Mouse (Mus musculus) G1E (cell line): ENCODE measurements at regions not wholly inside any gene's neighbourhood (a gene's known extent, or its start where the extent isn't known, plus 50 kb on each side); places are given as distances from the start of the nearest gene placed in this dataset.

Experiments used
- CTCF ChIP-seq: IDR thresholded peaks from 2 replicates; pipeline ENCODE4 v1.5.1; 2012; ENCODE audit warnings: low read depth, low read length, inconsistent platforms, mixed read lengths
- GATA2 ChIP-seq: IDR thresholded peaks from 2 replicates; pipeline ENCODE4 v1.6.1; 2012; ENCODE audit warnings: low read depth, low read length, inconsistent platforms, borderline replicate concordance
- POLR2AphosphoS5 ChIP-seq: IDR thresholded peaks from 2 replicates; pipeline ENCODE4 v1.6.1; 2012; ENCODE audit warnings: low read depth, low read length, inconsistent platforms; ENCODE audit not compliant: insufficient replicate concordance

DNA sequence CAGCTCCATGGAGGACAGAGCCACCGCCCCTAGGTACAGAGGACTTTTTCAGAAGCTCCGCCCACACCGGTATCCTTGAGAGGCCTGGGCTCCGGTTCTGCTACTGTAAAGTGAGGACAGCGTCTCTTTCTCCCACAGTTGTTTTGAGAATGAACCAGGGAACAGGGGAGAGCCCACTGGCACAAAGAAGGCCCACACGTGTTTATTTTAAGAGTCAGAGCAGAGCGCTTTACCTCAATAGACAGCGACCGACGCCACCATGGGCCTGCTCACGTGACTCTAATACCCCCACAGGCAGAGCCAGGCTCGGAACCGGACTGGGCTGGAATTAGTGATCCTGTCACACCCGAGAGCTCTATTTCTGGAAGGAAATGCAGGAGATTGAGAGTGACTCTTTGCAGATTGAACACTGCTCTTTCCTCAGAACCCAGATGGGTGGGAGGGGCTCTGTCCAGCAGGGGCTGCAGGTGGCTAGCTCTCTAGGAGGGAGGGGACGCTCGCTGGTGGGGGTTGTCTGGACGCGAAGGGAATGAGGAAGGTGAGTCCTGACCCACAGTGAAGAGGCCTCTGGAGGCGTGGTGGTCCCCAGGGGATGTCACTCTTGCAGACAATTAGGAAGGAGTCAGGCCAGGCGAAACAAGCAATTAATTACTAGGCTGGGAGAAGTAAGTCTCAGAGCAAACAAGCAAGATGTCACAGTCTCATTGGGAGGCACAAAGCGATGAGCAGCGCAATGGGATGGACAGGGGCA, 354.4 kb upstream of the Zdhhc25 start:
- no peak for TF ChIP-seq CTCF
- no peak for TF ChIP-seq GATA2
- TF ChIP-seq POLR2AphosphoS5: no peak
